Mouse (Mus musculus): Measurements from ENCODE around the gene Rps18. TPM values are rescaled to one million over a fixed set of nuclear protein-coding genes. Genes with fewer than 3 reads are reported as not detected.

The Rps18 gene
- polyA plus RNA-seq, 1 experiment from 2014 or later: 2,014 TPM

GRCm38 (mm10) chr17:33920282-33921097 is 35.3 kb downstream of the Rps18 start:
- under 1% methylated on average over 36 of the region's 36 CpGs for WGBS
- peak overlapping the region; percentile 72 for H3K9ac ChIP-seq (ENCODE audit: low read depth, low read length)
- peaks cover 9% of the 10 kb centered on the region; the same call in 1 of the 2 replicates for H3K4me1 ChIP-seq (ENCODE audit: control insufficient read depth, insufficient read depth, low read length)
- peak overlapping the region; percentile 33 for H3K27ac ChIP-seq (ENCODE audit: low read depth, low read length)
- H3K9me3 ChIP-seq (ENCODE audit: control insufficient read depth, low read length): no peaks in the 10 kb centered on the region
- peak overlapping the region; percentile 98 for H3K4me2 ChIP-seq (replicated peaks; ENCODE audit: low read depth, low read length)
- H3K4me3 ChIP-seq (ENCODE audit: low read length): peak overlapping the region; percentile 62
- peak; percentile 64 for ATAC-seq (ENCODE audit: low FRiP score, low TSS enrichment)
- no peaks in the 10 kb centered on the region for H3K27me3 ChIP-seq (ENCODE audit: control insufficient read depth, insufficient read depth, low read length)
- H3K36me3 ChIP-seq (ENCODE audit: control insufficient read depth, insufficient read depth, low read length): no peaks in the 10 kb centered on the region; the same call in 1 of the 2 replicates

- Histone ChIP-seq H3K27ac (ENCODE audit: low read depth, low read length) (peak overlapping the region; percentile 33), H3K9me3 (ENCODE audit: control insufficient read depth, low read length) (no peaks in the 10 kb centered on the region), H3K9ac (ENCODE audit: low read depth, low read length) (peak overlapping the region; percentile 72), H3K4me2 (replicated peaks; ENCODE audit: low read depth, low read length) (peak overlapping the region; percentile 98), H3K4me3 (ENCODE audit: low read length) (peak overlapping the region; percentile 62), H3K4me1 (ENCODE audit: control insufficient read depth, insufficient read depth, low read length) (peaks cover 12% of the 10 kb centered on the region; the same call in 1 of the 2 replicates), H3K27me3 (ENCODE audit: control insufficient read depth, insufficient read depth, low read length) (no peaks in the 10 kb centered on the region), H3K36me3 (ENCODE audit: control insufficient read depth, insufficient read depth, low read length) (peaks cover 5% of the 10 kb centered on the region; the same call in 1 of the 2 replicates)
- ATAC-seq (ENCODE audit: low FRiP score, low TSS enrichment): 0 out of 2 replicates have a peak, but pooled peaks have one; percentile 1
- under 1% methylated on average over 46 of the region's 52 CpGs for WGBS
These were observed 36.2 kb downstream of the Rps18 start for GRCm38 (mm10) chr17:33919351-33920281.

- H3K27ac ChIP-seq (ENCODE audit: low read depth, low read length): no peak overlapping the region
- ATAC-seq (ENCODE audit: low FRiP score, low TSS enrichment): no peak
- H3K4me1 ChIP-seq (ENCODE audit: control insufficient read depth, insufficient read depth, low read length): peaks cover 12% of the 10 kb centered on the region; the same call in 1 of the 2 replicates
- H3K4me3 ChIP-seq (ENCODE audit: low read length): peak overlapping the region; percentile 62; the same call in 1 of the 2 replicates
- WGBS: 65% methylated on average over 37 of the region's 37 CpGs
- H3K9me3 ChIP-seq (ENCODE audit: control insufficient read depth, low read length): no peaks in the 10 kb centered on the region
- H3K4me2 ChIP-seq (replicated peaks; ENCODE audit: low read depth, low read length): peak overlapping the region; percentile 98
- peaks cover 15% of the 10 kb centered on the region for H3K36me3 ChIP-seq (ENCODE audit: control insufficient read depth, insufficient read depth, low read length)
- H3K9ac ChIP-seq (ENCODE audit: low read depth, low read length): peak overlapping the region; percentile 72; the same call in 1 of the 2 replicates
- H3K27me3 ChIP-seq (ENCODE audit: control insufficient read depth, insufficient read depth, low read length): no peaks in the 10 kb centered on the region
These were observed 37.3 kb downstream of the Rps18 start for GRCm38 (mm10) chr17:33918293-33919203.

- Histone ChIP-seq H3K9ac (ENCODE audit: low read depth, low read length) (no peak overlapping the region), H3K4me1 (ENCODE audit: control insufficient read depth, insufficient read depth, low read length) (peaks cover 12% of the 10 kb centered on the region; the same call in 1 of the 2 replicates), H3K4me3 (ENCODE audit: low read length) (no peak overlapping the region; the same call in 1 of the 2 replicates), H3K4me2 (replicated peaks; ENCODE audit: low read depth, low read length) (no peak overlapping the region), H3K27ac (ENCODE audit: low read depth, low read length) (no peak overlapping the region), H3K36me3 (ENCODE audit: control insufficient read depth, insufficient read depth, low read length) (peaks cover 21% of the 10 kb centered on the region), H3K9me3 (ENCODE audit: control insufficient read depth, low read length) (no peaks in the 10 kb centered on the region), H3K27me3 (ENCODE audit: control insufficient read depth, insufficient read depth, low read length) (no peaks in the 10 kb centered on the region)
- 87% methylated on average over 18 of the region's 18 CpGs for WGBS
- no peak for ATAC-seq (ENCODE audit: low FRiP score, low TSS enrichment)
These were observed 38.0 kb downstream of the Rps18 start for GRCm38 (mm10) chr17:33917656-33918292.

- no peaks in the 10 kb centered on the region for H3K27me3 ChIP-seq (ENCODE audit: control insufficient read depth, insufficient read depth, low read length)
- H3K36me3 ChIP-seq (ENCODE audit: control insufficient read depth, insufficient read depth, low read length): peaks cover 27% of the 10 kb centered on the region
- peaks cover 14% of the 10 kb centered on the region; the same call in 1 of the 2 replicates for H3K4me1 ChIP-seq (ENCODE audit: control insufficient read depth, insufficient read depth, low read length)
- H3K4me2 ChIP-seq (replicated peaks; ENCODE audit: low read depth, low read length): peak overlapping the region; percentile 57
- WGBS: 79% methylated on average over 31 of the region's 31 CpGs
- ATAC-seq (ENCODE audit: low FRiP score, low TSS enrichment): no peak
- no peak overlapping the region for H3K27ac ChIP-seq (ENCODE audit: low read depth, low read length)
- peak overlapping the region; percentile 65; the same call in 1 of the 2 replicates for H3K9ac ChIP-seq (ENCODE audit: low read depth, low read length)
- H3K9me3 ChIP-seq (ENCODE audit: control insufficient read depth, low read length): no peaks in the 10 kb centered on the region
- peak overlapping the region; percentile 61 for H3K4me3 ChIP-seq (ENCODE audit: low read length)
These were observed 38.8 kb downstream of the Rps18 start for GRCm38 (mm10) chr17:33916847-33917655.

GRCm38 (mm10) chr17:33916294-33916693 is 39.5 kb downstream of the Rps18 start:
- H3K36me3 ChIP-seq (ENCODE audit: control insufficient read depth, insufficient read depth, low read length): peaks cover 35% of the 10 kb centered on the region
- no peaks in the 10 kb centered on the region for H3K27me3 ChIP-seq (ENCODE audit: control insufficient read depth, insufficient read depth, low read length)
- peak overlapping the region; percentile 86 for H3K27ac ChIP-seq (ENCODE audit: low read depth, low read length)
- peak overlapping the region; percentile 61 for H3K4me3 ChIP-seq (ENCODE audit: low read length)
- H3K4me2 ChIP-seq (replicated peaks; ENCODE audit: low read depth, low read length): peak overlapping the region; percentile 57
- ATAC-seq (ENCODE audit: low FRiP score, low TSS enrichment): peak; percentile 7
- H3K9me3 ChIP-seq (ENCODE audit: control insufficient read depth, low read length): no peaks in the 10 kb centered on the region
- WGBS: 1% methylated on average over 13 of the region's 20 CpGs
- peaks cover 20% of the 10 kb centered on the region; the same call in 1 of the 2 replicates for H3K4me1 ChIP-seq (ENCODE audit: control insufficient read depth, insufficient read depth, low read length)
- H3K9ac ChIP-seq (ENCODE audit: low read depth, low read length): peak overlapping the region; percentile 65

- under 1% methylated on average over 33 of the region's 34 CpGs for WGBS
- peaks cover 40% of the 10 kb centered on the region for H3K36me3 ChIP-seq (ENCODE audit: control insufficient read depth, insufficient read depth, low read length)
- H3K9ac ChIP-seq (ENCODE audit: low read depth, low read length): peak within 1 kb of the TSS; percentile 65
- H3K27ac ChIP-seq (ENCODE audit: low read depth, low read length): peak within 1 kb of the TSS; percentile 86
- peaks cover 24% of the 10 kb centered on the region; the same call in 1 of the 2 replicates for H3K4me1 ChIP-seq (ENCODE audit: control insufficient read depth, insufficient read depth, low read length)
- peak within 1 kb of the TSS; percentile 61 for H3K4me3 ChIP-seq (ENCODE audit: low read length)
- H3K27me3 ChIP-seq (ENCODE audit: control insufficient read depth, insufficient read depth, low read length): no peaks in the 10 kb centered on the region
- no peaks in the 10 kb centered on the region for H3K9me3 ChIP-seq (ENCODE audit: control insufficient read depth, low read length)
- H3K4me2 ChIP-seq (replicated peaks; ENCODE audit: low read depth, low read length): peak within 1 kb of the TSS; percentile 57
- ATAC-seq (ENCODE audit: low FRiP score, low TSS enrichment): peak; percentile 90
These were observed 40.0 kb downstream of the Rps18 start, which contains the start of the genes Tapbp and Zbtb22 for GRCm38 (mm10) chr17:33915671-33916250. Tapbp (plus strand) TSS chr17:33915899. Zbtb22 (plus strand) TSS chr17:33915904.
